Mouse (Mus musculus): ENCODE results near the gene Tmem255a.

Tmem255a gene

DNA sequence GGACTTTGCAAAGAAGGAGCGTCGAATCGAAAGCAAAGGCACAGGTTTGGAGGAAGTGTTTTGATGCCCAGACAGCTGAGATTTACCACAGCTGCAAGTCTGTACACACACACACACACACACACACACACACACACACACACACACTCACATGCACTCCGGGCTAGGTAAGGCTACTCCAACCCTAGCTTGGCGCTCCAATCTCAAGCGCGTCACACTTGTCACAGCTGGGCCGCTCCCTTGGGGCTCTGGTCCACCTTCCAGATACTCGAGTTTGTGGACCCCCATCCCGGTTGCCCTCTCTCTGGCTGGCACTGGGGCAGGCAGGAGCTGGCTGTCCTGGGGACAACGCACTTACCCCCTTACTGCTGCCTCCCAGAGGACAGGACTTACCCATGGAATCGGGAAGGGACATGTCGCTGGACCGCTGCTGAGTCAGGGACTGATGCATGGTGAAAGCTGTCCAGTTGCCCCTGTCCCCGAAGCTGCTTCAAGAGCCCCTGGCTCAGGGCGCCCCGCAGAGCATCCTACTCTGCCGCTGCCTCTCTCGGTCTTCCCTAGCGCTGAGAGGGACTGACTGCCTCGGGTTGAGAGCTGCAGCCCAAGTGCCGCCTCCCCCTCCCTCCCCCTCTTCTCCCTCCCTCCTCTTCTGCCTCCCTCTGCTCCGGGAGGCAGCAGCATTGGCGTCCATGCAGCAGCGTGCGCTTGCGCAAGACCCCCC is at the start of gene Tmem255a:
Tmem255a (minus strand) TSS at position 589 of the 721 bp plus-strand sequence.
- DNase-seq = peak; percentile 26 to 49

DNA sequence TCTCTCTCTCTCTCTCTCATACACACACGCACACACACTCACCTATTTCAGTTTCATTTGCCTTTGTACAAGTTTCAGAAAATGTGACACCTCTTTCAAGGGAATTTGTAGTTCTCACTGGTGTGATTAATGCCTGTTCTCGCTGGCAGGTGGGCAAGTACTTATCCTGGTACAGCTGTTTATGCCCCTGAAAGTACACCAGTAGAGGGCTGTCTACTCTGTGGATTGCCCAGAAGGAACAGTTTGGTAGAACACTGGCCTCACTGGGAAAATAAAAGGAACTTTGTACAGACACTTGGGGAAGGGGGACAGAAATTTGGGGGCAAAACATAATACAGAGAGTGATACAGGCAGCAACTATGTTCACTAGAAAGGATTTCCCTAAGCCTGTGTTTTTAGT is 7.4 kb upstream of the Tmem255a start:
- no peak for DNase-seq

- DNase-seq = peak; percentile 27 to 62
These were observed 1.8 kb downstream of the Tmem255a start for GRCm38 (mm10) chrX:38250352-38250950.

DNA sequence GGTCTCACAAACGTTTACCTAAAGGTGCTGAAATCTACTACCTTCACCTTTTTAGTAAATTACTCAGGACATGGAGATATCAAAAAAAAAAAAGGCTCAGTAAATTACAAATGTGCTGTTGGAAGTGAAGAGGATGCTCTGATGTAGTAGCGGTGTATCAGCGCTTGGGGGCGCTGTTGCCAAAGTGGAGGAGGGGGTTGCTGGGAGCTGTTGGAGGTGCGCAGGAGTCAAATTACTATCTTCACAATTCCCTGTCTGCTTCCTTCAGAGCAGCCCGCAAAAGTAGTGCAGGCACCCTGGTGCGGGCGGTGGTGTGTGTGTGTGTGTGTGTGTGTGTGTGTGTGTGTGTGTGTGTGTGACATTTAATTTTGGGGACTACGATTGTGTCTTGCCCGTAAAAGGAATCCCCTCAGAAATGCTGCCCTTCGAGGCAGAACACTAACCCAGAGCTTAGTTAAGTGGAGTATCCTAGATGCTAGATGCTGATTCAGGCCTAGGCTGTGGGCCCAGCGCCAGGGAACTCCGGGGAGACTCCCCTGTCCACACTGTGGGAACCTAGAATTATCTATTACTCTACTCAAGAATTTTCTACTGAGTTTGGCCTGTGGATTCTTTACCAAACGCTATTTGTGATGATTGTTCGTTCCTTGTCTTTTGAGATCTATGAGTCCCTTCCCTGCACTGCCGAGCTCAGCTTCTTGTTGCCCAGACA is 2.4 kb downstream of the Tmem255a start:
- DNase-seq = peak; percentile 59 to 69

DNA sequence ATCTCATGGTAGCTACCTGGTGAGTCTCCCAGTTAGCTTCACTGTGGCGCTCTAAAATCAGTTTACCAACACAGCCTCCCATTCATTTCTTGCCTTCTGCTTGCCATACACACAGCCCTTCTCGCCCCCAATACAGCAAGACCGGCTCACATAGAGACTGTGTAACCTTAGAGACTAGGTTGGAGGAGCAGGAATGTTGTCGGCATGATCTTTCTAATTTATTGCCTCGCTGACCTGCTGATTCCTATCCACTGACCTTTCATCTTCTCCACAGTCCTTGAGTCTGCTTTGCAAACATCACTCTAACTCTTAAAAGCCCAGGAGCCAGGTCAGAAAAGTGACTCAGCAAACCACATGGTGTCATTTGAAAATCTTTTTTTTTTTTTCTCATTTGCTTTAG is 4.6 kb downstream of the Tmem255a start:
- DNase-seq = no peak

DNA sequence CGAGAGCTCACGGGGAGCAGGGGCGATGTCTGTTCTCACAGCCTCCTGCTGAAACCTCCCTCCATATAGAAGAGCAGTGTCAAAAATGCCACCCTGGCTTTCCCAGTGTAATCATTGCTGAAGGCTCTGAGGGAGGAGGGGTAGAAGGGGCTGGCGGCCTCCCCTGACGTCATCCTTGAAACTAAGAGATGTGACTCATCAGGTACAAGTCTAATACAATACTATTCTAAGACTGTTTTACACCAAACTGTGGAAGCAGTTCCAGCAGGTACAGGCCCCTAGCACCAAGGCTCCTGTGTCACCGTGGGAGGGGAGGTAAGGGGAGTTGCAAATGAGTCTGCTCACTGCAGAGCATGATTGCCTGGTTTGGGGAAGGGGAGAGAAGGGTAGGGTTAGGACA is 5.1 kb downstream of the Tmem255a start:
- peak; percentile 8 to 10 for DNase-seq

DNA sequence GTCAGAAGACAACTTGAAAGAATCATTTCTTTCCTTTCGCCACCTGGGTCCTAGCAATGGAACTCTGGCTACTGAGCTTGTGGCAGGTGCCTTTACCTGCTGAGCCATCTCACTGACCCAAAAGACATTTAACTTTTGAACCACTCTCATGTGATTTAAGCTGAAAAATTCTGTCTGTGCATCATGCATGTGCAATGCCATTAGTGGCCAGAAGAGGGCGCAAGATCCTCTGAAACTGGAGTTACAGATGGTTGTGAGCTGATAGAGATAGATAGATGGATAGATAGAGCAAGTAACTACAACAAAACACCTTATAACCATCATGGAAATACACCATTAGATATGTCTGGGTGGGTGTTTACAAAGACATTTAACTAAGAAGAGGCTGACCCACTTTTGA is 14.5 kb downstream of the Tmem255a start:
- peak; percentile 71 to 73 for DNase-seq

GRCm38 (mm10) chrX:38229888-38230287 is 22.4 kb downstream of the Tmem255a start:
- no peak for DNase-seq

DNA sequence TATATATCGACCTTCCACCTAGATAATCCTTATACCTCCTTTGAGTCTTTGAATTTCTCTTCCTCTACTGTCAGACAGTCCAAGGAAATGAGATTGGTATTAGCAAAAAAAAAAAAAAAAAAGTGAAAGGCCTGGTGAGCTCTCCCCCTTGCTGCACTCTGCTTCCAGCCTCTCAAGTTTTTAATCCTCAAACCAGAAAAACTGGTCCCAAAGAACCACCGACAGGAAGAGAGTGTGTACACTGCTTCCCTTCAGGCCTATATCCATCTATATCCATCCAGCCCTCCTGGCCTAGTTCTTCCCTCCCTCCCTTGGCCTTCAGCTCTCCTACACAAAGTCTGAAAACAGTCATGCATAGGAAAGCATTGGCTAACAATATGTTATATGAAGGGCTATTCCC is 29.5 kb downstream of the Tmem255a start:
- DNase-seq = no peak

DNA sequence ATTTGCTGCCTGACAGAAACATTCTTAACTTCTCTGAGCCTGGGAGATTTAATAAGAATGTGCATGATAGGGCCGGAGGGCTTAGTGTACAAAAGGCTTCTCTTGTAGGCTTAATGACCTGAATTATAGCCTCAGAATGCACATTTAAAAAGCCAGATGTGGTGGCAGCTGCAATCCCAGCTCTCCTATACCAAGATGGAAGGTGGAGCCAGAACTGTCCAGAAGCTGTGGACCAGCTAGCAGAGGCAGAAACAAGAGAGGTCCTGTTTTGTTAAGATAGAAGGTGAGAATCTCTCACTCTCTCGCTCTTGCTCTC is 34.6 kb downstream of the Tmem255a start:
- peak; percentile 3 to 4 for DNase-seq

DNA sequence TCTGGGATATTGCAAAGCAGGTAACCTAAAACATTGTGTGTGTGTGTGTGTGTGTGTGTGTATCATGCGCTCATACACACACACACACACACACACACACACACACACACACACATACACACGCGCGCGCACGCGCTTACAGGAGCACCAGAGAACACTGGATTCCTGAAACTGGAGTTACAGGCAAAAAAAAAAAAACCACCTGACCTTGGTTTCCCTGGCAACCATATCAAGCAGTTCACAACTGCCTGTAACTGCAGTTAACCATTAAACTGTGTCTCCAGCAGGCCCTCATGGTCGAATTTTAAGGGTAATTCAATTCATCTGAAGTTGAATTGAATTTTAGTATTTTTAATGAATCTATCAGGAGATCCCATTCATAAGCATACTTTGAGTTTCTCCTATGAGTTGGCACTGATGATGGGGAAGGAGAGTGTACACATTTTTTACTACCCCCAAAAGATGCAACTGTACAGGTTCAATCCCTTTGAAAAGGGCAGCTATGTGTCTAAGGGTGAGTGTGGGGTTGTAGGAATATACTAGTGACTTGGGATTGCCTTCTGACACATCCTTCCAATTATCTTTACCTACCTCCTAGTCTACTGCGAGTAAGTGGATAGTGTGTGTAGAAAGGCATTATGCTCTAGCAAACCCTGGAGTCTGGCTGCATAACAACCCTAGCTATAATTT is 35.1 kb downstream of the Tmem255a start:
- DNase-seq = peak; percentile 14 to 28

GRCm38 (mm10) chrX:38207392-38207791 is 44.8 kb downstream of the Tmem255a start:
- DNase-seq = no peak

DNA sequence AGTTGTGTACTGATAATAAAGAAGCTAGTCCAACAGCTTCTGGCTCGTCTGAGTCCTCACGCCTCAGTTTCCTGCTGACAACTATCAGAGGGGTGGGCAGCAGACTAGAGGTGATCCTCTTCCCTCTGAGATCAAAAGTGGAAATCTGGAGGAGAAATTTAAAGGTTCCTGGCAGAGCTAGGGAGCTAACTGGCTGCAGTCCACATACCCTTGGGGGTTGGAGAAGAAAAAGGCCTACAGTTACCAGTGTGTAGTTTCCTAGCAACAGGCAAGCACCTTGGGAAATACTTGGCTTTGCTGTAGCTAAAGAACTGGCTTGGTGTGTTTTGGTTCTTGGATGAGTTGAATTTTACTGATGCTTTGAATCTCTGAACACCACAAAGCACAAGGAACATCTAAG is 50.4 kb downstream of the Tmem255a start:
- DNase-seq = no peak

- no peak for DNase-seq
These were observed 61.8 kb downstream of the Tmem255a start for GRCm38 (mm10) chrX:38190458-38190764.

- DNase-seq = peak; percentile 92 to 93
These were observed 62.4 kb downstream of the Tmem255a start, which contains the start of gene Zbtb33 for GRCm38 (mm10) chrX:38189552-38190457. Gene Zbtb33, plus strand, starts transcription at chrX:38189793.

GRCm38 (mm10) chrX:38185520-38185919 is 66.7 kb downstream of the Tmem255a start:
- DNase-seq = no peak

DNA sequence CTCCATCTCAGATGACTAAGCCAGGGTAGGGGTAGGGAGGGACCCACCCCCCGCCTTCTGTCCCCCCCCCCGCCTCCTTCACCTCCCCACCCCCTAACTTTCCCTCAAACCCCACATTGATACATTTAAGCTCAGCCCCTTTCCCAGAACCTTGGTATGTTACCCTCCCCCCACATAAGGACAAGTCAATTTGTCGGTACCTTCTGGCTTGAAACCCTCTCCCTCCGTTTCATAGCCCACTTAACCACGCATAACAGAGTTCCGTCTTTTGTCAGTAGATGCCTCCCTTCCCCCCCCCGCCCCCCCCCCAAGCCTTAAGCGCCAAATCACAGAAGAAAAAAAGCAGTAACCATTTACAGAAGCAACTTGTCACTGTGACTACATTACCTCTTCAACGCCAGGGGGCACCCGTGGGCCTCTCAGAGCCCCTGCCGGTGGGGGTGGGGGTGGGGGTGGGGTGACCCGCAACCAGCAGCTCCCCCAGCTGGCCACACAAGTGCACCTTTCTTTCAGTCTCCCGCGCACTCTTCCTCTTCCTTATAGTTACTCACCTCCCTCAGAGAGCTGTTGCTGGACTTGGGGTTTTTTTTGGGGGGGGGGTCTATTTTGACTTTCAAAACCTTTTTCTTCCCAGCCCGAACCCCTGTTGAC is 70.5 kb downstream of the Tmem255a start:
- peak; percentile 79 to 84 for DNase-seq

GRCm38 (mm10) chrX:38180656-38181607 is 71.3 kb downstream of the Tmem255a start:
- peak; percentile 22 to 34 for DNase-seq

GRCm38 (mm10) chrX:38179891-38180310 is 72.3 kb downstream of the Tmem255a start:
- peak; percentile 37 to 68 for DNase-seq

- no peak for DNase-seq
These were observed 85.6 kb downstream of the Tmem255a start for GRCm38 (mm10) chrX:38166592-38166991.

DNA sequence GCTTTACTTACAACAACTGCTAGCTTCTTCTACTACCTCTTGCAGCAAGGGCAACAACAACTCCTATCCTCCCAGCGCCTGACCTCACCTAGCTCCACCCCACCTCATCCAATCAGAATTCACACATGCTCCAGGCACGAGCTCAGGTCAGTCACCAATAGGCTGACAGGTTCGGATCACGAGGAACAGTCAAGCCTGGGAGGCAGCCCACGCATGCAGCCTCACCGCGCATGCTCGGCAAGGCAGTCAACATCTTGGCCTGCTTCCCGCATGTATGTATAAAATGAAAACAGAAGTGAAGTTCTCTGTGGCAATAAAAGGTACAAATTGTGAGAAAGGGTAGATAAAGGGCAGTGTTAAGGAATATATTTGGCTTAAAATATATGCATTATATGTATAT is 86.2 kb downstream of the Tmem255a start:
- no peak for DNase-seq
